Mouse (Mus musculus): ENCODE measurements at regions not wholly inside any gene's neighbourhood (a gene's known extent, or its start where the extent isn't known, plus 50 kb on each side); places are given as distances from the start of the nearest gene placed in this dataset.

DNA sequence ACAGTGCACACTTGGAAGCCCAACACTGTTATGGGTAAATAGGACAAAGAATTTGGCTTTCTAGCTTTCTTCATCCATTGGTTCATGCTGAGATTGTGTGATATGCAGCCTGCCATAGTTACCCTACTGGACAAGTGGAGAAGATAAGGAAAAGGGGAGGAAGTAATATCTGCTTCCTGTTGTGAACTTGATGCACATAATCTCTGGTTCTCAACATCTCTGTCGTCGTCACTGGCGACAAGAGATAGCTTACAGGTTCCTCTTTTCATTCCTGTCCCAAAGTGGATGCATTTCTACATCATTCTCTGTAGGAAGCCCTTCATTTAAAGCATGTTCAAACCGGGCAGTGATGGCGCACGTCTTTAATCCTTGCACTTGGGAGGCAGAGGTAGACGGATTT is 491.4 kb upstream of the Gm765 start:
- DNase-seq (ENCODE audit: low spot score) (no peak), ATAC-seq (ENCODE audit: insufficient read depth, low FRiP score, low TSS enrichment) (no peak)
- Histone ChIP-seq H3K4me2 (ENCODE audit: low read depth) (no peak overlapping the region), H3K27me3 (ENCODE audit: control insufficient read depth, insufficient read depth, low read length) (no peaks in the 10 kb centered on the region), H3K9ac (ENCODE audit: low read length) (no peak overlapping the region), H3K4me1 (ENCODE audit: control insufficient read depth, insufficient read depth, low read length) (no peaks in the 10 kb centered on the region), H3K36me3 (ENCODE audit: control insufficient read depth, insufficient read depth, low read length) (no peaks in the 10 kb centered on the region), H3K27ac (ENCODE audit: low read depth, low read length) (no peak overlapping the region), H3K4me3 (ENCODE audit: low read depth, low read length) (no peak overlapping the region), H3K9me3 (ENCODE audit: control insufficient read depth, low read length) (no peaks in the 10 kb centered on the region)
- WGBS, result 90% methylated on average over 7 of the region's 7 CpGs

DNA sequence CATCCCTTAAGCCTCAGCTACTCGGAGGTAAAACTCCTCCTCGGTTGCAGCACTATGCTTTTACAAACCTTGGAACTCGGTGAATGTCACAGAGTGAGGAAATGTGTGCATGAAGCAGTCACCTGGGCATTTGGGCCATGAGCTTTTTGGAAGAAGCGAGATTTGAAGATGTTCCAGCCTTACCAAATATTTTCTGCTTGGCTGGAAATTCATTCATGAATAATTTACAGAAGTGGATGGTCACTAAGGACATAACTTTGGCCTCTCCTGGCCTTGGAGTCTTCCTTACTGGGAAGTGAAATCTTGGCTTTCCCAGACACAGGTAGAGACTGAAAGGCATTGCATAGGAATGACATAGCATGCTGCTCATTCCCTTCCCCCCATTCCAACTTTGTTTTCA is 487.6 kb upstream of the Gm765 start:
- Histone ChIP-seq H3K36me3 (ENCODE audit: control insufficient read depth, insufficient read depth, low read length) (no peaks in the 10 kb centered on the region), H3K4me2 (ENCODE audit: low read depth) (no peak overlapping the region), H3K9me3 (ENCODE audit: control insufficient read depth, low read length) (no peaks in the 10 kb centered on the region), H3K4me3 (ENCODE audit: low read depth, low read length) (no peak overlapping the region), H3K27ac (ENCODE audit: low read depth, low read length) (no peak overlapping the region), H3K9ac (ENCODE audit: low read length) (no peak overlapping the region), H3K4me1 (ENCODE audit: control insufficient read depth, insufficient read depth, low read length) (no peaks in the 10 kb centered on the region), H3K27me3 (ENCODE audit: control insufficient read depth, insufficient read depth, low read length) (no peaks in the 10 kb centered on the region)
- DNase-seq (ENCODE audit: low spot score) (no peak), ATAC-seq (ENCODE audit: insufficient read depth, low FRiP score, low TSS enrichment) (no peak)
- WGBS, result 81% methylated on average over 4 of the region's 4 CpGs

DNA sequence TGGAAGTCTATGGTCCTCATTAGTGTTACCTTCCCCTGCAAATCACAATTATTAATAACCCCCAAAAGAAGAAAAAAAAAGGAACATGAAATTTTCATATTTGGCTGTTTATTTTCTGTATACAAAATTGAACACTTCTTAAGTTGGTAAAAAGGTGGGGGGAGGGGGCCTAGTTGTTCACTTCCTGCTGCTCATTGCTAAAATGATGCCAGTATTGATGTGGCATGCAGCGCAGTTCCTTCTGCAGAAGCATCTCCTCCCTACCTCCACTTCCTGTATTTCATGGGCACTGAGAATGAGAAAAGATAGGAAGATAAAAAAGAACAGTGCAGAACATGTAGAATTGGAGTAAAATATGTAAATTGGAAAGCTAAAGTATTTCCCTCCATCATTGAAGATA is 465.5 kb upstream of the Gm765 start:
- no peak overlapping the region for H3K4me3 ChIP-seq (ENCODE audit: low read depth, low read length)
- ATAC-seq (ENCODE audit: insufficient read depth, low FRiP score, low TSS enrichment) (no peak), DNase-seq (ENCODE audit: low spot score) (no peak)
- no peak overlapping the region for H3K9ac ChIP-seq (ENCODE audit: low read length)
- 97% methylated on average over 1 of the region's 1 CpGs for WGBS
- H3K4me2 ChIP-seq (ENCODE audit: low read depth), result no peak overlapping the region
- H3K27ac ChIP-seq (ENCODE audit: low read depth, low read length), result no peak overlapping the region
- H3K36me3 ChIP-seq (ENCODE audit: control insufficient read depth, insufficient read depth, low read length), result no peaks in the 10 kb centered on the region
- H3K27me3 ChIP-seq (ENCODE audit: control insufficient read depth, insufficient read depth, low read length), result no peaks in the 10 kb centered on the region
- H3K4me1 ChIP-seq (ENCODE audit: control insufficient read depth, insufficient read depth, low read length), result no peaks in the 10 kb centered on the region
- H3K9me3 ChIP-seq (ENCODE audit: control insufficient read depth, low read length), result no peaks in the 10 kb centered on the region

DNA sequence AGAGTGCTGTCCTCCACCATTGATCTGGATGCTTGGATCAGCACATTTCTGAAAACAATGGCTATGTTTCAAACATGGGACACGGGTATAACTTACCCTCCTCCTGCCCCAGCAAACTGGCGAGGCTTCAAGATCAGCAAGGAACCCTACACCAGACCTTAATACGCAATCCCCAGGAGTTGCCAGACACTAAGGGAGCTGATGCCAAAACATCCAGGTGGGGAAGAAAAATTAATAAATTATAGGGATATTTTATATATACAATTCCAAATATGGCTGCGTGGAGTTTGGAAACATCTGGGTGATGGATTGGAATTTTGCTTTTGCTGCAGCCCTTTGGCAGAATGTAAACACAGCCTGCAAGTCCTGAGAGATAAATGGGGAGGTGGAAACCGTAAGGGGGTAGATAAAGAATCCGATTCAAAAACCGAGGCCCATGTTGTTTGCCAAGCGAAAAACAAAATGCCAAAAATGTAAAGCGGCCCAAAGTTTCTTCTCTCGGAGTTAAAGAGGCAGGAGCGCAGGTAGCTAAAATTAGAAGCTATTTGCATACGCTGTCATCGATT is 460.9 kb upstream of the Gm765 start:
- ATAC-seq (ENCODE audit: insufficient read depth, low FRiP score, low TSS enrichment) (no peak), DNase-seq (ENCODE audit: low spot score) (no peak)
- Histone ChIP-seq H3K27ac (ENCODE audit: low read depth, low read length) (no peak overlapping the region), H3K4me3 (ENCODE audit: low read depth, low read length) (no peak overlapping the region), H3K4me1 (ENCODE audit: control insufficient read depth, insufficient read depth, low read length) (no peaks in the 10 kb centered on the region), H3K36me3 (ENCODE audit: control insufficient read depth, insufficient read depth, low read length) (no peaks in the 10 kb centered on the region), H3K4me2 (ENCODE audit: low read depth) (no peak overlapping the region), H3K9ac (ENCODE audit: low read length) (no peak overlapping the region), H3K27me3 (ENCODE audit: control insufficient read depth, insufficient read depth, low read length) (no peaks in the 10 kb centered on the region), H3K9me3 (ENCODE audit: control insufficient read depth, low read length) (no peaks in the 10 kb centered on the region)
- 89% methylated on average over 13 of the region's 13 CpGs for WGBS

DNA sequence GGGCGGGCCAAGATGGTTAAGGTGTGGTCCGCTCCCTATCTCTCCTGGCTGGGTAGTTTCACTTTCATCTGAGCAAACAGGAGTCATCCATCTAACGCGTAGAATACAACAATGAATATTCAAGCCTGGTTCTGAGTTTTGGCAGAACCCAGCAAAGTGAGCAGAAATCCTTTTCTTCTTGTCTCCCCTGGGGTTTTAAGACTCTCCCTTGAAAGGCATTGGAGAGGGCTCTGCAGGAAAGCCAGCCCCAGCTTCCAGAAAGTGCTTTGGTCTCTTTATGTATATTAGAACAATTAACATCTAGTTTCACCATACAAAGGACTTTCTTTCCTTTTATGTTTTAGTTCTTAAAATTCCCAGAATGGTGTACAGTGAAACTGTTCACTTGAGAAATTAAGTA is 458.5 kb upstream of the Gm765 start:
- no peak for DNase-seq (ENCODE audit: low spot score)
- no peak for ATAC-seq (ENCODE audit: insufficient read depth, low FRiP score, low TSS enrichment)

DNA sequence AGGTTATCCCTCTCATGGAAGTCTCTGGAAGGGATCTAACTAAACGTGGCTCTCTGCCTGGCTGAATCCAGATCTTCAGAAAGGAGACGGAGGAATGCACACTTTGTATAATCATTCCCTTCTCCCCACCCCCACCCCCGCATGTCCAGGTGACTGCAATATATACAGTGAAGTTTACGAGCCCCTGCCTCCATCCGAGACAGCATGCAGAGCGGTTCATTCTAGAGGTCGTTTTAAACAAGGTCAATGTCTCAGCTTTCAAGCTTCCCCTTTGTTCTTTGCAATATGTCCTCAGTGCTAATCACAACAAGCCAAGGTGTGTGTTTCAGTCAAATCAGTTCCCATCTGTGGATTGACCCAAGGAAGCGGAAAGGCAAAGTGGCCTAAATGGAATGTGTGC is 457.5 kb upstream of the Gm765 start:
- Histone ChIP-seq H3K36me3 (ENCODE audit: control insufficient read depth, insufficient read depth, low read length) (no peaks in the 10 kb centered on the region), H3K4me1 (ENCODE audit: control insufficient read depth, insufficient read depth, low read length) (no peaks in the 10 kb centered on the region), H3K4me3 (ENCODE audit: low read depth, low read length) (no peak overlapping the region), H3K27ac (ENCODE audit: low read depth, low read length) (no peak overlapping the region), H3K4me2 (ENCODE audit: low read depth) (no peak overlapping the region), H3K9me3 (ENCODE audit: control insufficient read depth, low read length) (no peaks in the 10 kb centered on the region), H3K27me3 (ENCODE audit: control insufficient read depth, insufficient read depth, low read length) (no peaks in the 10 kb centered on the region), H3K9ac (ENCODE audit: low read length) (no peak overlapping the region)
- WGBS, result 65% methylated on average over 8 of the region's 8 CpGs
- DNase-seq (ENCODE audit: low spot score), result no peak
- ATAC-seq (ENCODE audit: insufficient read depth, low FRiP score, low TSS enrichment), result no peak

More for the DNA sequence above, 458.5 kb upstream of the Gm765 start:
- Histone ChIP-seq H3K4me3 (ENCODE audit: low read depth, low read length) (no peak overlapping the region), H3K36me3 (ENCODE audit: control insufficient read depth, insufficient read depth, low read length) (no peaks in the 10 kb centered on the region), H3K27me3 (ENCODE audit: control insufficient read depth, insufficient read depth, low read length) (no peaks in the 10 kb centered on the region), H3K4me2 (ENCODE audit: low read depth) (no peak overlapping the region), H3K9me3 (ENCODE audit: control insufficient read depth, low read length) (no peaks in the 10 kb centered on the region), H3K27ac (ENCODE audit: low read depth, low read length) (no peak overlapping the region), H3K9ac (ENCODE audit: low read length) (no peak overlapping the region), H3K4me1 (ENCODE audit: control insufficient read depth, insufficient read depth, low read length) (no peaks in the 10 kb centered on the region)
- 82% methylated on average over 4 of the region's 4 CpGs for WGBS

DNA sequence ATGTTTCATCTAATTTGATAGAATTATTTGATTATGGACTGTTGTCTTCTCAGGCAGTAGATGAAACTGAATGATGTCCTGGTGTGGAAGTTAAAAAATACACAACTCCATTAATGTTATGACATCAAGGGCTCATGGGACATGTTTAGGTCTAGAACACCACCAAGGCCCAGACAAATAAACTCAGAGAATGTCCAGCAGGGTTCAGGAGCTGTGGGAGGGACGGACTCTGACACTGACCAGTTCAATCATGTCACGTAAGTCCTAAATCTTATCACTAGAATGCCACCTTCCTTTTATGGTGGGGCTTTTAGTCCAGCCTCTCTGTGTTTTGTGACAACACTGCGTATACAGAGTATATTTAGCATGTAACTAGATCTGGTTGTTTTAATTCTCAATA is 455.2 kb upstream of the Gm765 start:
- Histone ChIP-seq H3K9me3 (ENCODE audit: control insufficient read depth, low read length) (no peaks in the 10 kb centered on the region), H3K4me2 (ENCODE audit: low read depth) (no peak overlapping the region), H3K27ac (ENCODE audit: low read depth, low read length) (no peak overlapping the region), H3K27me3 (ENCODE audit: control insufficient read depth, insufficient read depth, low read length) (no peaks in the 10 kb centered on the region), H3K4me3 (ENCODE audit: low read depth, low read length) (no peak overlapping the region), H3K9ac (ENCODE audit: low read length) (no peak overlapping the region), H3K36me3 (ENCODE audit: control insufficient read depth, insufficient read depth, low read length) (no peaks in the 10 kb centered on the region), H3K4me1 (ENCODE audit: control insufficient read depth, insufficient read depth, low read length) (no peaks in the 10 kb centered on the region)
- WGBS, result 83% methylated on average over 3 of the region's 3 CpGs
- ATAC-seq (ENCODE audit: insufficient read depth, low FRiP score, low TSS enrichment) (no peak), DNase-seq (ENCODE audit: low spot score) (no peak)

DNA sequence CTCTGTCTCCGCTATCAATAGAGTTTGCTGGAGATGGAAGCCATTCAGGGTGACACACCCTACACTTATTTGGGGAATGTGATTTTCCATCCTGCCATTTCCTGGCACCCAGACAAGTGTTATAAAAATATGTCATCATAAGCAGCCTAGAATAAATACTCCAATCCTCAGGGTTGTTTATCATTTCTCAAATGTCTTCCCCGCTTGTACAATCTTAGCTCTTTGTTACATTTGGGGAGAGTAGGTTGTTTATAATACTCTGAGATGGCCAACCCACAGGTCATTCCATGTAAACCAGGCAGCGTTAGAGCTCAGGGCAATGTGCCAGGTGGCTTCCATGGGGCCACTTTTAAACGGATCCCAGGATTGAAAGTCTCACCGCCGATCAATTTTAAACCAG is 454.8 kb upstream of the Gm765 start:
- H3K9me3 ChIP-seq (ENCODE audit: control insufficient read depth, low read length), result no peaks in the 10 kb centered on the region
- H3K36me3 ChIP-seq (ENCODE audit: control insufficient read depth, insufficient read depth, low read length), result no peaks in the 10 kb centered on the region
- H3K4me3 ChIP-seq (ENCODE audit: low read depth, low read length), result no peak overlapping the region
- no peaks in the 10 kb centered on the region for H3K4me1 ChIP-seq (ENCODE audit: control insufficient read depth, insufficient read depth, low read length)
- ATAC-seq (ENCODE audit: insufficient read depth, low FRiP score, low TSS enrichment), result no peak
- no peak overlapping the region for H3K9ac ChIP-seq (ENCODE audit: low read length)
- no peaks in the 10 kb centered on the region for H3K27me3 ChIP-seq (ENCODE audit: control insufficient read depth, insufficient read depth, low read length)
- H3K4me2 ChIP-seq (ENCODE audit: low read depth), result no peak overlapping the region
- no peak for DNase-seq (ENCODE audit: low spot score)
- 85% methylated on average over 6 of the region's 6 CpGs for WGBS
- no peak overlapping the region for H3K27ac ChIP-seq (ENCODE audit: low read depth, low read length)

DNA sequence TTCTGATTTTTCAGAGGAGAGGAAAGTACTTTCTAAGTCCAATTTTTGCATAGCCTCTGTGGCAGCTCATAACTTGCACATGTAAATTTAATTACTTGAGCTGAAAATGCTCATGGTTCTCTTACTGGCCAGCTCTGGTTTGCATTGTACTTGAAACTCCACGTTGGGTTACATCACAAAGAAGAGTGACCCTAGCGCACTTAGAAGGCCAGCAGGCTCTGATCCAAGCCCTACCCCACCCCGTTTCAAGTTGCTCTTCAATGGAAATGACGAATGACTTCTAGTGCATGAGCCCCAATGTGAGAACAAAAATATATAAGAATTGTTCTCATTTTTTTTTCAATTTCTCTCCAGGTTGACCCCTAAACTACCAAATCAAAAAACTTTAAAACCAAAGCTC is 454.1 kb upstream of the Gm765 start:
- H3K9me3 ChIP-seq (ENCODE audit: control insufficient read depth, low read length), result no peaks in the 10 kb centered on the region
- no peak overlapping the region for H3K9ac ChIP-seq (ENCODE audit: low read length)
- H3K27me3 ChIP-seq (ENCODE audit: control insufficient read depth, insufficient read depth, low read length), result no peaks in the 10 kb centered on the region
- ATAC-seq (ENCODE audit: insufficient read depth, low FRiP score, low TSS enrichment) (no peak), DNase-seq (ENCODE audit: low spot score) (no peak)
- H3K36me3 ChIP-seq (ENCODE audit: control insufficient read depth, insufficient read depth, low read length), result no peaks in the 10 kb centered on the region
- no peak overlapping the region for H3K4me3 ChIP-seq (ENCODE audit: low read depth, low read length)
- H3K4me1 ChIP-seq (ENCODE audit: control insufficient read depth, insufficient read depth, low read length), result no peaks in the 10 kb centered on the region
- H3K27ac ChIP-seq (ENCODE audit: low read depth, low read length), result no peak overlapping the region
- H3K4me2 ChIP-seq (ENCODE audit: low read depth), result no peak overlapping the region
- 71% methylated on average over 4 of the region's 4 CpGs for WGBS

Measured in neural tube, embryonic 11.5 days (tissue).